Mouse (Mus musculus): Measurements from ENCODE around the gene Slc29a1. TPM values are rescaled to one million over a fixed set of nuclear protein-coding genes. Genes with fewer than 3 reads are reported as not detected.

Slc29a1 gene
- total and polyA plus RNA-seq, 3 experiments = 58.4 to 88.0 (median 72.1) TPM

GRCm38 (mm10) chr17:45584096-45584896 lies 15.1 kb downstream of the Slc29a1 start:
- peak; percentile 43 for DNase-seq (ENCODE audit: extremely low read depth)
- dilution Hi-C loops (cut with MboI; ENCODE audit: extremely low pct_ligation_motif_present, extremely low pct_unique_long_range_greater_than_20kb, low sequenced_read_pairs) = no loop called here
- no peak for TF ChIP-seq MAFK (IDR thresholded peaks at IDR 0.05; ENCODE audit: insufficient replicate concordance, low read length)
- no peak for TF ChIP-seq POLR2A (IDR thresholded peaks at IDR 0.05; ENCODE audit: low read depth, low read length)
- TF ChIP-seq TBP (conservative IDR thresholded peaks at IDR 0.05; ENCODE audit: low read depth, low read length) = no peak
- TF ChIP-seq PAX5 (IDR thresholded peaks at IDR 0.05; ENCODE audit: low read length) = no peak
- no peak for TF ChIP-seq TCF12 (IDR thresholded peaks at IDR 0.05; ENCODE audit: low read depth, low read length)
- no peak for TF ChIP-seq SMC3 (IDR thresholded peaks at IDR 0.05; ENCODE audit: low read depth, low read length)
- no peak for TF ChIP-seq MXI1 (IDR thresholded peaks at IDR 0.05; ENCODE audit: low read depth, low read length)
- no peak for TF ChIP-seq SIN3A (IDR thresholded peaks at IDR 0.05; ENCODE audit: low read length)
- no peak for TF ChIP-seq UBTF (IDR thresholded peaks at IDR 0.05; ENCODE audit: low read depth, low read length)
- TF ChIP-seq IRF4 (IDR thresholded peaks at IDR 0.05; ENCODE audit: low read depth, low read length) = no peak
- TF ChIP-seq MEF2A (IDR thresholded peaks at IDR 0.05; ENCODE audit: borderline replicate concordance, low read depth, low read length) = no peak
- TF ChIP-seq USF1 (IDR thresholded peaks at IDR 0.05; ENCODE audit: low read depth, low read length) = no peak
- H3K4me3 ChIP-seq (replicated peaks in 1 of 3; ENCODE audit: low read depth in 2 of 3, low read length in 2 of 3, poor library complexity in 1 of 3) = no peak overlapping the region
- H3K27ac ChIP-seq (ENCODE audit: insufficient read depth, low read depth) = no peak overlapping the region
- H3K27me3 ChIP-seq (replicated peaks) = no peaks in the 10 kb centered on the region
- no peak overlapping the region for H3K9ac ChIP-seq (ENCODE audit: insufficient read depth, low read depth)
- H3K9me3 ChIP-seq (replicated peaks; ENCODE audit: low read length) = peaks cover 10% of the 10 kb centered on the region
- H3K79me2 ChIP-seq (replicated peaks; ENCODE audit: control insufficient read depth, extremely low read depth, insufficient read depth, poor library complexity, severe bottlenecking) = no peaks in the 10 kb centered on the region
- in situ Hi-C loops (cut with MboI; ENCODE audit: low pct_ligation_motif_present, low pct_unique_long_range_greater_than_20kb, low sequenced_read_pairs) = no loop called here
- H3K4me2 ChIP-seq (ENCODE audit: insufficient read depth, low read depth, poor library complexity, severe bottlenecking) = no peak overlapping the region
- peaks cover 8 to 51% of the 10 kb centered on the region in 2 experiments for H3K4me1 ChIP-seq (ENCODE audit: control insufficient read depth in 1 of 2, insufficient read depth in 2 of 2)
- H3K36me3 ChIP-seq (replicated peaks in 1 of 2; ENCODE audit: control insufficient read depth in 1 of 2, insufficient read depth in 1 of 2, low read length in 1 of 2) = peaks cover 21 to 49% of the 10 kb centered on the region in 2 experiments

- Histone ChIP-seq H3K27ac (ENCODE audit: insufficient read depth, low read depth) (no peak overlapping the region), H3K9ac (ENCODE audit: insufficient read depth, low read depth) (no peak overlapping the region), H3K27me3 (replicated peaks) (no peaks in the 10 kb centered on the region), H3K4me1 (ENCODE audit: control insufficient read depth in 1 of 2, insufficient read depth in 2 of 2) (peaks cover 8 to 51% of the 10 kb centered on the region in 2 experiments), H3K4me3 (replicated peaks in 1 of 3; ENCODE audit: low read depth in 2 of 3, low read length in 2 of 3, poor library complexity in 1 of 3) (no peak overlapping the region), H3K79me2 (replicated peaks; ENCODE audit: control insufficient read depth, extremely low read depth, insufficient read depth, poor library complexity, severe bottlenecking) (no peaks in the 10 kb centered on the region), H3K36me3 (replicated peaks in 1 of 2; ENCODE audit: control insufficient read depth in 1 of 2, insufficient read depth in 1 of 2, low read length in 1 of 2) (peaks cover 13 to 35% of the 10 kb centered on the region in 2 experiments), H3K4me2 (ENCODE audit: insufficient read depth, low read depth, poor library complexity, severe bottlenecking) (no peak overlapping the region; the same call in 1 of the 2 replicates), H3K9me3 (replicated peaks; ENCODE audit: low read length) (peaks cover 10% of the 10 kb centered on the region)
- in situ Hi-C loops (cut with MboI; ENCODE audit: low pct_ligation_motif_present, low pct_unique_long_range_greater_than_20kb, low sequenced_read_pairs) (no loop called here), dilution Hi-C loops (cut with MboI; ENCODE audit: extremely low pct_ligation_motif_present, extremely low pct_unique_long_range_greater_than_20kb, low sequenced_read_pairs) (no loop called here)
- DNase-seq (ENCODE audit: extremely low read depth) = no peak
- TF ChIP-seq MAZ (IDR thresholded peaks at IDR 0.05; ENCODE audit: low read depth, low read length) = no peak
- TF ChIP-seq ZNF384 (IDR thresholded peaks at IDR 0.05; ENCODE audit: low read depth, low read length) = peak; percentile 33; the same call in 1 of the 2 replicates
- no peak for TF ChIP-seq GABPA (IDR thresholded peaks at IDR 0.05; ENCODE audit: insufficient replicate concordance, low read depth, low read length)
- TF ChIP-seq CHD1 (IDR thresholded peaks at IDR 0.05; ENCODE audit: low read depth, low read length) = no peak
- TF ChIP-seq JUND (conservative IDR thresholded peaks at IDR 0.05; ENCODE audit: low read depth, low read length) = peak; percentile 56
- peak; percentile 23; the same call in 1 of the 2 replicates for TF ChIP-seq HCFC1 (IDR thresholded peaks at IDR 0.05; ENCODE audit: low read depth, low read length)
- TF ChIP-seq CHD2 (IDR thresholded peaks at IDR 0.05; ENCODE audit: low read length) = no peak
- TF ChIP-seq RAD21 (IDR thresholded peaks at IDR 0.05; ENCODE audit: low read depth, low read length) = peak; percentile 48
- 0 out of 2 replicates have a peak, but pooled peaks have one; percentile 41 for TF ChIP-seq SIN3A (IDR thresholded peaks at IDR 0.05; ENCODE audit: low read length)
- peak; percentile 72; the same call in 1 of the 2 replicates for TF ChIP-seq NELFE (IDR thresholded peaks at IDR 0.05; ENCODE audit: low read depth, low read length)
- no peak for TF ChIP-seq ZMIZ1 (IDR thresholded peaks at IDR 0.05; ENCODE audit: low read depth, low read length)
- TF ChIP-seq TCF12 (IDR thresholded peaks at IDR 0.05; ENCODE audit: low read depth, low read length) = 0 out of 2 replicates have a peak, but pooled peaks have one; percentile 18
- TF ChIP-seq E2F4 (IDR thresholded peaks at IDR 0.05; ENCODE audit: insufficient replicate concordance, low read depth, low read length) = no peak
- no peak for TF ChIP-seq EP300 (IDR thresholded peaks at IDR 0.05; ENCODE audit: low read length)
- TF ChIP-seq UBTF (IDR thresholded peaks at IDR 0.05; ENCODE audit: low read depth, low read length) = no peak
- TF ChIP-seq MXI1 (IDR thresholded peaks at IDR 0.05; ENCODE audit: low read depth, low read length) = no peak
- TF ChIP-seq MAFK (IDR thresholded peaks at IDR 0.05; ENCODE audit: insufficient replicate concordance, low read length) = no peak
- no peak for TF ChIP-seq IRF4 (IDR thresholded peaks at IDR 0.05; ENCODE audit: low read depth, low read length)
- TF ChIP-seq NRF1 (IDR thresholded peaks at IDR 0.05; ENCODE audit: low read depth, low read length) = no peak
- no peak for TF ChIP-seq BHLHE40 (IDR thresholded peaks at IDR 0.05; ENCODE audit: low read depth, low read length)
- no peak for TF ChIP-seq MEF2A (IDR thresholded peaks at IDR 0.05; ENCODE audit: borderline replicate concordance, low read depth, low read length)
- no peak for TF ChIP-seq RCOR1 (conservative IDR thresholded peaks at IDR 0.05; ENCODE audit: low read depth, low read length)
- TF ChIP-seq MYC (IDR thresholded peaks at IDR 0.05; ENCODE audit: low read depth, low read length) = peak; percentile 49; the same call in 1 of the 2 replicates
- TF ChIP-seq CTCF (conservative IDR thresholded peaks at IDR 0.05 in 1 of 2, IDR thresholded peaks at IDR 0.05 in 1 of 2; ENCODE audit: low read depth in 2 of 2, low read length in 2 of 2) = peak; percentile 26 to 98; a peak in 2 of 4 replicates
Observed at GRCm38 (mm10) chr17:45582715-45583355, 16.6 kb downstream of the Slc29a1 start.

All from CH12.LX (cell line).